Mouse (Mus musculus): ENCODE data around the gene Cdk15. TPM values are rescaled to one million over a fixed set of nuclear protein-coding genes. Genes with fewer than 3 reads are reported as not detected.

Gene Cdk15
- total and polyA plus RNA-seq, 2 experiments from 2014 or later, result not detected

- 67% methylated on average over 6 of the region's 6 CpGs for WGBS
- H3K36me3 ChIP-seq (replicated peaks; ENCODE audit: control insufficient read depth, insufficient read depth, low read length), result no peaks in the 10 kb centered on the region
Measured at GRCm38 (mm10) chr1:59385641-59386040, 128.9 kb downstream of the Cdk15 start.

DNA sequence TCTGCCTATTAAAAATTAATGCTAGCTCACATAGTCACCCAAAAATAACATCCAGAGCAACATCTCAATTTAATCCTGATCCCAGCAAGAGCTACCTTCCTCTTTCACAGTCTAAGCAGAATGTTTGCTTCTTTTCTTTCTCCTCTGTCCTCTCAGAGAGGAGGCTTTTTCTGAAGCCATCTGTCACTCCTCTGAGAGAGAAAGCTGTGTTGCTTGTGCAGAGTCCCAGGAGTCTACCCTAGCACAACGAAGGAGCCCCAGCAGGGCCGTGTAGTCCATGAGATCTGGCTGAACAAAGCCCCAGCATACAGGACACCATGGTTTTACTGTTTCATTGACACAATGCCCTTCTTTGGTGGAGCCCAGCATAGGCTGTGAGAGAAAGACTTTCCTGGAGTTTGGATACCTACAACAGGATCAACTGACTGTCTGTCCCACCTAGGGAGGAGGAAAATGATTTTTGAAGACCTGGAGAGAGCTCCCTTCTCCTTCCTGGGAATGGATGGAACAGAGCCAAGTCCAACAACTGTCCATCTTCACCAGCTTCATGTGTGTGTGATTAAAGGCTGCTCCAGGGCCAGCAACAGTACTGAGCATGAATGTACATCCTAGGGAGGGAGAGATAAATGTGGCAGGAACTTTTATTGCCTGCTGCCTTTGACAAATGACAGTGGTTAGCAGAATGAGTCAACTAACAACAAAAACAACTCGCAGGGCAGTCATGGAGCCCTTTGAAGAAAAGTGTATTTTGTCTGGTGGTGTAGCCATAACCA is 131.0 kb downstream of the Cdk15 start:
- DNase-seq (ENCODE audit: low spot score), result no peak
- Histone ChIP-seq H3K4me2 (ENCODE audit: low read depth, low read length) (no peak overlapping the region), H3K27me3 (ENCODE audit: control insufficient read depth, insufficient read depth, low read length) (no peaks in the 10 kb centered on the region), H3K9ac (replicated peaks; ENCODE audit: low read depth, low read length) (no peak overlapping the region), H3K36me3 (replicated peaks; ENCODE audit: control insufficient read depth, insufficient read depth, low read length) (no peaks in the 10 kb centered on the region), H3K9me3 (replicated peaks; ENCODE audit: control insufficient read depth, low read length) (no peaks in the 10 kb centered on the region), H3K27ac (ENCODE audit: low read depth) (no peak overlapping the region), H3K4me3 (ENCODE audit: low read depth, low read length) (no peak overlapping the region), H3K4me1 (ENCODE audit: control insufficient read depth, insufficient read depth) (no peaks in the 10 kb centered on the region; the same call in 1 of the 2 replicates)
- 35% methylated on average over 3 of the region's 3 CpGs for WGBS
- no peak for ATAC-seq (ENCODE audit: insufficient read depth, low read depth)
- no peak for TF ChIP-seq CTCF (IDR thresholded peaks at IDR 0.05; ENCODE audit: low read depth)
- no peak for TF ChIP-seq EP300 (IDR thresholded peaks at IDR 0.05; ENCODE audit: low read depth)

More at GRCm38 (mm10) chr1:59385641-59386040, 128.9 kb downstream of the Cdk15 start:
- no peak overlapping the region for H3K4me3 ChIP-seq (ENCODE audit: low read depth, low read length)
- H3K27me3 ChIP-seq (ENCODE audit: control insufficient read depth, insufficient read depth, low read length), result 0 out of 2 replicates have a peak, but pooled peaks cover 4% of the 10 kb centered on the region
- ATAC-seq (ENCODE audit: insufficient read depth, low read depth) (no peak), DNase-seq (ENCODE audit: low spot score) (no peak)
- no peak overlapping the region for H3K4me2 ChIP-seq (ENCODE audit: low read depth, low read length)
- TF ChIP-seq CTCF (IDR thresholded peaks at IDR 0.05; ENCODE audit: low read depth), result no peak
- H3K27ac ChIP-seq (ENCODE audit: low read depth), result no peak overlapping the region
- no peaks in the 10 kb centered on the region for H3K9me3 ChIP-seq (replicated peaks; ENCODE audit: control insufficient read depth, low read length)
- no peak overlapping the region for H3K9ac ChIP-seq (replicated peaks; ENCODE audit: low read depth, low read length)
- H3K4me1 ChIP-seq (ENCODE audit: control insufficient read depth, insufficient read depth), result 0 out of 2 replicates have a peak, but pooled peaks cover 7% of the 10 kb centered on the region

DNA sequence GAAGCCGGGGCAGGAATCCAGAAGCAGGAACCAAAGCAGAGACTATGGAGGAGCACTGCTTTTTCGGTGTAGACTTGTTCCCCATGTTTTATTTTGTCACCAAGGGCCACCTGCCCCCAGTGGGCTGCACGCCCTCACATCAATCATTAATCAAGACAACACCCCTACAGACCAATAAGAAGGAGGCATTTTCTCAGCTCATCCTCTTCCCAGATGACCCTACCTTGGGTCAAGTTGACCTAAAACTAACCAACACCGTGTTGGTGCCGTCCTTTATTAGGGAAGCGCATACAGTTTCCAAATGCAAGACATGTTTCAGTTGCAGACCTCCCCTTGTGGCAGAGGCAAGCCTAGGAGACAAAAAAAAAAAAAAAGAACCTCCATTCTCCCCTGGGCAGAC is 132.5 kb downstream of the Cdk15 start:
- Histone ChIP-seq H3K27ac (ENCODE audit: low read depth) (no peak overlapping the region), H3K36me3 (replicated peaks; ENCODE audit: control insufficient read depth, insufficient read depth, low read length) (no peaks in the 10 kb centered on the region), H3K9me3 (replicated peaks; ENCODE audit: control insufficient read depth, low read length) (no peaks in the 10 kb centered on the region), H3K27me3 (ENCODE audit: control insufficient read depth, insufficient read depth, low read length) (no peaks in the 10 kb centered on the region), H3K4me1 (ENCODE audit: control insufficient read depth, insufficient read depth) (no peaks in the 10 kb centered on the region; the same call in 1 of the 2 replicates), H3K9ac (replicated peaks; ENCODE audit: low read depth, low read length) (no peak overlapping the region), H3K4me3 (ENCODE audit: low read depth, low read length) (no peak overlapping the region), H3K4me2 (ENCODE audit: low read depth, low read length) (no peak overlapping the region)
- no peak for TF ChIP-seq CTCF (IDR thresholded peaks at IDR 0.05; ENCODE audit: low read depth)
- TF ChIP-seq EP300 (IDR thresholded peaks at IDR 0.05; ENCODE audit: low read depth), result no peak
- ATAC-seq (ENCODE audit: insufficient read depth, low read depth) (no peak), DNase-seq (ENCODE audit: low spot score) (no peak)
- 89% methylated on average over 6 of the region's 6 CpGs for WGBS

- no peak overlapping the region for H3K4me2 ChIP-seq (ENCODE audit: low read depth, low read length)
- no peak overlapping the region for H3K4me3 ChIP-seq (ENCODE audit: low read depth, low read length)
- DNase-seq (ENCODE audit: low spot score) (peak; percentile 20), ATAC-seq (ENCODE audit: insufficient read depth, low read depth) (no peak)
- no peak overlapping the region for H3K9ac ChIP-seq (replicated peaks; ENCODE audit: low read depth, low read length)
- H3K36me3 ChIP-seq (replicated peaks; ENCODE audit: control insufficient read depth, insufficient read depth, low read length), result no peaks in the 10 kb centered on the region
- no peak for TF ChIP-seq CTCF (IDR thresholded peaks at IDR 0.05; ENCODE audit: low read depth)
- TF ChIP-seq EP300 (IDR thresholded peaks at IDR 0.05; ENCODE audit: low read depth), result no peak
- no peaks in the 10 kb centered on the region for H3K27me3 ChIP-seq (ENCODE audit: control insufficient read depth, insufficient read depth, low read length)
- H3K9me3 ChIP-seq (replicated peaks; ENCODE audit: control insufficient read depth, low read length), result no peaks in the 10 kb centered on the region
- H3K27ac ChIP-seq (ENCODE audit: low read depth), result no peak overlapping the region
- 43% methylated on average over 3 of the region's 3 CpGs for WGBS
- no peaks in the 10 kb centered on the region; the same call in 1 of the 2 replicates for H3K4me1 ChIP-seq (ENCODE audit: control insufficient read depth, insufficient read depth)
Measured at GRCm38 (mm10) chr1:59391736-59392135, 135.0 kb downstream of the Cdk15 start.

- TF ChIP-seq EP300 (IDR thresholded peaks at IDR 0.05; ENCODE audit: low read depth), result no peak
- TF ChIP-seq CTCF (IDR thresholded peaks at IDR 0.05; ENCODE audit: low read depth), result no peak
- no peak overlapping the region for H3K27ac ChIP-seq (ENCODE audit: low read depth)
- H3K36me3 ChIP-seq (replicated peaks; ENCODE audit: control insufficient read depth, insufficient read depth, low read length), result no peaks in the 10 kb centered on the region
- 62% methylated on average over 4 of the region's 4 CpGs for whole genome bisulfite sequencing
- no peak overlapping the region for H3K4me3 ChIP-seq (ENCODE audit: low read depth, low read length)
- ATAC-seq (ENCODE audit: insufficient read depth, low read depth) (no peak), DNase-seq (ENCODE audit: low spot score) (no peak)
- no peaks in the 10 kb centered on the region; the same call in 1 of the 2 replicates for H3K4me1 ChIP-seq (ENCODE audit: control insufficient read depth, insufficient read depth)
- H3K4me2 ChIP-seq (ENCODE audit: low read depth, low read length), result no peak overlapping the region
- H3K27me3 ChIP-seq (ENCODE audit: control insufficient read depth, insufficient read depth, low read length), result no peaks in the 10 kb centered on the region
- H3K9ac ChIP-seq (replicated peaks; ENCODE audit: low read depth, low read length), result no peak overlapping the region
- H3K9me3 ChIP-seq (replicated peaks; ENCODE audit: control insufficient read depth, low read length), result no peaks in the 10 kb centered on the region
Measured at GRCm38 (mm10) chr1:59394072-59394471, 137.4 kb downstream of the Cdk15 start.

All from heart, postnatal 0 days (tissue).